Mouse (Mus musculus) adrenal gland, postnatal 36 days (tissue): ENCODE data around the gene Adamts8. TPM values are rescaled to one million over a fixed set of nuclear protein-coding genes. Genes with fewer than 3 reads are reported as not detected.

Experiments
- DNase-seq, 2 experiments: peaks; one replicate each; pipeline ENCODE4 v3.0.0; 2021; ENCODE audit warnings: mixed read lengths in 1 of 2
- long read RNA-seq, 2 experiments: library from polyadenylated mRNA; stranded (forward); transcript quantifications; one replicate each; pipeline ENCODE4 v2.0.0; 2021; ENCODE audit warnings: borderline sequencing depth in 2 of 2
- total RNA-seq, 2 experiments: library from RNA; stranded (reverse); gene quantifications; 2 replicates each; pipeline ENCODE4 v1.2.3; 2021

Gene Adamts8
- total RNA-seq = under 1 TPM; 0.07 to 0.49 TPM
- long read RNA-seq, experiment 1 = 0 reads
- long read RNA-seq, experiment 2 = 0 reads

- peak; percentile 57 to 65 for DNase-seq
Observed at GRCm38 (mm10) chr9:30942512-30943313, at the start of gene Adamts8. Gene Adamts8 (plus strand): TSS chr9:30942562.

- DNase-seq = peak; percentile 18 to 35
Observed at GRCm38 (mm10) chr9:30895618-30896017, 46.7 kb upstream of the Adamts8 start.

GRCm38 (mm10) chr9:30896752-30897151 lies 45.6 kb upstream of the Adamts8 start:
- DNase-seq = peak; percentile 98 to 99

GRCm38 (mm10) chr9:30897169-30897568 lies 45.2 kb upstream of the Adamts8 start:
- DNase-seq = peak; percentile 30 to 45

- DNase-seq = no peak
Observed at GRCm38 (mm10) chr9:30902152-30902551, 40.2 kb upstream of the Adamts8 start.

GRCm38 (mm10) chr9:30902641-30903040 lies 39.7 kb upstream of the Adamts8 start:
- DNase-seq = no peak

GRCm38 (mm10) chr9:30903266-30903665 lies 39.1 kb upstream of the Adamts8 start:
- peak; percentile 77 for DNase-seq

GRCm38 (mm10) chr9:30905861-30906260 lies 36.5 kb upstream of the Adamts8 start:
- DNase-seq = peak in 1 of 2 experiments; percentile 23

- DNase-seq = no peak
Observed at GRCm38 (mm10) chr9:30906426-30906825, 35.9 kb upstream of the Adamts8 start.

GRCm38 (mm10) chr9:30907677-30908295 lies 34.6 kb upstream of the Adamts8 start:
- peak; percentile 34 to 42 for DNase-seq

GRCm38 (mm10) chr9:30908296-30908690 lies 34.1 kb upstream of the Adamts8 start:
- no peak for DNase-seq

GRCm38 (mm10) chr9:30908973-30909372 lies 33.4 kb upstream of the Adamts8 start:
- no peak for DNase-seq

GRCm38 (mm10) chr9:30910491-30910890 lies 31.9 kb upstream of the Adamts8 start:
- no peak for DNase-seq

GRCm38 (mm10) chr9:30912161-30912560 lies 30.2 kb upstream of the Adamts8 start:
- DNase-seq = no peak

GRCm38 (mm10) chr9:30913429-30913828 lies 28.9 kb upstream of the Adamts8 start:
- DNase-seq = no peak

- DNase-seq = no peak
Observed at GRCm38 (mm10) chr9:30914241-30914640, 28.1 kb upstream of the Adamts8 start.

- DNase-seq = no peak
Observed at GRCm38 (mm10) chr9:30916266-30916968, 25.9 kb upstream of the Adamts8 start.

- peak in 1 of 2 experiments; percentile 28 for DNase-seq
Observed at GRCm38 (mm10) chr9:30918466-30919356, 23.7 kb upstream of the Adamts8 start.

- DNase-seq = peak in 1 of 2 experiments; percentile 32
Observed at GRCm38 (mm10) chr9:30919686-30920085, 22.7 kb upstream of the Adamts8 start.

- peak; percentile 28 to 46 for DNase-seq
Observed at GRCm38 (mm10) chr9:30920736-30921135, 21.6 kb upstream of the Adamts8 start.

GRCm38 (mm10) chr9:30921261-30922103 lies 20.9 kb upstream of the Adamts8 start:
- DNase-seq = no peak
